Mouse (Mus musculus) frontal cortex, adult 2 months (tissue): ENCODE measurements at regions not wholly inside any gene's neighbourhood (a gene's known extent, or its start where the extent isn't known, plus 50 kb on each side); places are given as distances from the start of the nearest gene placed in this dataset.

Source experiments
- DNase-seq, 2 experiments: peaks; one replicate each; pipeline ENCODE4 v3.0.0; 2022; ENCODE audit warnings: low spot score in 1 of 2; ENCODE audit errors: extremely low spot score in 1 of 2

DNA sequence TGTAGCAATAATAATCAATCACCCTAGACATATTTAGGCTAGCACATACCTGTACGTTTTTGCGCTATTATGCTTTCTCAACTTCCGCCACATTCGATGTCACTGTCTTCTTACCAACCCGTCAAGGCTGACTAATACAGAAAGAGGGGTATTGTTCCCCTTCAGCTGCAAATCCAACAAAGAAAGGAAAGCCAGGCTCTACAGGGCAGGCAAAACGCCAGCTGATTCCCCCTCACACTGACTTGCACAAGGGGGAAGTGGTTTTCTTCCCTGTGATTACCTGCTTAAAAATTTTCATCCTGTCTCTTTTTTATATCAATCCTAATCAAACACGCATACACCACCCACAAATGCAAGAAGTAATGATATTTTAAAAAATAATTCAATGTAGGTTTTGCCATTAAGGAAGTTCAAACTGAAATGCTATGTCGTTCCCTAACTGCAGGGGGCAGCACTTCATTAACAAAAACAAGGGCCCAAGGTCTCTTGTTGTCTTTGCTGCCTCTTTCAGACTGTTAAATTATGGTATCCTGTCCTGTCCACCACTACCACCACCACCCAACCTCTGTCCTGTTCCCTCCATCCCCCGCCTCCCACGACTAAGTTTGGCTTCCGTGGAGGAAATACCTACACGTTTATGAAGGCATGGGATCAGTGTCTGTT lies 195.4 kb downstream of the Gm11077 start:
- DNase-seq: peak in 1 of 2 experiments; percentile 70

DNA sequence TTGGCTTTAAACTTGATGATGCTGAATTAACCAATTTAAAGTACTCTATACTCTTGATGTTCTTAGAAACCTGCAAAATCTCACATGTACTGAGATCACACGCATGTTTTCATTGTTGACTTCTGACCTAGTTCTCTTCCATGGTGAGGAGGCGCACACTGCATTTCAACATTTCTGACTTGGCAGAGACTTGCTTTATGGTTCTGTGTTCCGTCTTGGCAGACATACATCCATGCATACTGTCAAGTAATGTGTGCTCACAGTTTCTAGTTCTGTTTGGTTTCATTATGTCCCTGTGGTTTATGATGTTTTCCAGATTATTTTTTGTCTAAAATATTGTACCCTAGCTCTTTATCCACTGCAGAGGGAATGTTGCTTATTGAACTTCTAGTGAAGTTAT lies 198.5 kb downstream of the Gm11077 start:
- no peak for DNase-seq

DNA sequence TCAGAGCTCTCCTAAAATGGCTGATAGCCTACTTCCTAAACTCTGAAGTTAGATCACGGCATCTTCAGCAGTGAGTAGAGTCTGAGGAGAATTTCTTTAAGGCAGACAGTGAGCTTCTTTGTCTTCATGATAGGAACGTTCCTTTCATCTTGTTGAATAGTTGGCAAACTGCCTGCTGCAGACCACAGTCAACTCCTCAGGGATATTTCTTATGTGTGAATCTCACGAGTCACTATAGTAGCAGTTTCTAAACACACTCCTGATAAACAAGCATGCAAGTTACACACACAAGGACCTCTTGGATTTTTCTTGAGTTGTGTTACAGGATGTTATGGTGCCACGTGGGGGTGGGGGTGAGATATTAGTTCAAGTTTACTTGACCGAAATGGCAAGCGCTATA lies 205.2 kb downstream of the Gm11077 start:
- DNase-seq: no peak

DNA sequence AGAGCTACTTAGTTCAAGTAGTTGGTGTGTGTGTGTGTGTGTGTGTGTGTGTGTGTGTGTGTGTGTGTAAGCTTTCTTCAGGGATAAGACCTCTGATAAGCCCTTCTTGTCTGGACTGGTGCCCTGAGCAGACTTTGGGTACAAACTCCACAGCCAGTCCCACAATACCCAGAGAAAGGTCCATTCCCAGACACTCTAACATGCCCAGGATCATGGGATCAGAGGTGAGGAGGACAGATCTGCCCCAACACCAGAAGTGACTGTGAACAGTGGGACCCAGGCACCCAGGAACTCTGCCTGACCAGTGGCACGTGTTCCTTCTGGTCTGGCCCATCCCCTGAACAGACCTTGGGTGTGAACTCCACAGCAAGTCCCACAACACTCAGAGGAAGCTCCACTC lies 208.9 kb downstream of the Gm11077 start:
- no peak for DNase-seq

DNA sequence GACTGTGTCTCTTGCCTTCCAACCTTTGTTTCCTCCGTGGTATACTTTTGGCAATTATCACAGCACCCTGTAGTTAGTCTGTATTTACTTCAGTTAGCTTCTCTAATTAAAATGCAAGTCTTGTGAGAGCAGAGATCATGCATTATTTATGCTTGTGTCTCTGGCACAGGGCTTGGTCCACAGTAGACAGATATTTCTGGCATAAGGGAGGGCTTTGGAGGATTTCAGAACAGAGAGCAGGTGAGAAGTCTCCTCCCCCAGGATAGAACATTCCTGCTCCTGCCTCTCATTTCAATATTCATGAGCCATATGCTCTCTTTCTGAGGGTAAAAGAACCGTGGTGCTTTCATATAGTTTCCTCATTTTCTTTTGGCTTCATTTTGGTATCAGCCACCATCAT lies 217.6 kb downstream of the Gm11077 start:
- peak; percentile 29 to 60 for DNase-seq

DNA sequence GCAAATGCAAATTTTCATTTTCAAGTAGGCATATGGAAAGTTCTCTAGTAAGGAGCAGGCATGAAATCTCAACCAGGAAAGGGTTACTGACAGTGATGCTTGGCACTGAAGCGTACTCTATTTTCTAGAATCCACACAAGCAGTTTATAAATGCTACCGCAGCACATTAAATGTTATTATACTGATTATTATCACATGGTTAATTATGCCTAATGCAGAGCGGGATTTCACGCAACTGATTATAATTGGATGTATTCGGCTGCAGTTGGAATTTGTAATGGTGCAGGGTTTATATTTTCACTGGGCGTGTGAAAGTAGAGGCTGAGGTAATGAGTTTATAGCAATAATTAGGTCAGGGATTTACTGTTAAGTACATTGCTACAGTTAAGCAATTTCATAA lies 221.4 kb downstream of the Gm11077 start:
- no peak for DNase-seq

DNA sequence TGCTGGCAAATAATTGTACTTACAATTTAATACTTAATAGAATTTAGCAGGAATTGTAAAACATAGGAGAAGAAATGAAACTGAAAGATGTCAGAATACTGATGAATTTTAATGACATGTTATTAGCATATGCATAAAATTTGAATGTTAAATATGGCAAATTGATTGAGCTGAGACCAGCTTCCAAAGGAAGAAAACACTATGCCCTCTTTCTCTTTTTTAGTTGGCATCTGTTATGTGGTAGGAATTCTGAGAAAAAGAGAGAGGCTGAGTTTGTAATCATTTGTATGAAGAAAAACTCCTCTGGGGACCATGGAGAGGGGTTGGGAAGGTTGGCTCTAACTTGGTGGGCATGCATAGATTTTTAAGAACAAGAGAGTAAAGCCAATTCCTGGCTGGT lies 224.2 kb downstream of the Gm11077 start:
- no peak for DNase-seq

DNA sequence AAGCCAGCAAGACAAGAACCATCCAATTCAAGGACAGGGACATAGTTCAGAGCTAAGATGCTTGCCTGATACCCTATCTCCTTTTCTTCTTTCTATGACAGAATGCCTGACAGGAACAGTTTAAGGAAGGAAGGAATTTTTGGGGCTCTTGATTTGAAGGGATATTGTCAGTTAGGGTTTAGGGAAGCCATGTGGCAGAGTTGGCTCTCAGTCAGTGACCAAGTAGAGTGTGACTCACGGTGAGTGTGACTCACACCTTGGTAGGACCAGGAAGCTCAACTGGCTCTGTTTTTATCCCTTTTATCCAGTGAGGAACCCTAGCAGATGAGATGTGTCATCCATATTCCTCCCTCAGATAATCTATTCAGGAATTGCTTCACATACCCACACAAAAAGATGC lies 224.6 kb downstream of the Gm11077 start:
- DNase-seq: peak in 1 of 2 experiments; percentile 49

DNA sequence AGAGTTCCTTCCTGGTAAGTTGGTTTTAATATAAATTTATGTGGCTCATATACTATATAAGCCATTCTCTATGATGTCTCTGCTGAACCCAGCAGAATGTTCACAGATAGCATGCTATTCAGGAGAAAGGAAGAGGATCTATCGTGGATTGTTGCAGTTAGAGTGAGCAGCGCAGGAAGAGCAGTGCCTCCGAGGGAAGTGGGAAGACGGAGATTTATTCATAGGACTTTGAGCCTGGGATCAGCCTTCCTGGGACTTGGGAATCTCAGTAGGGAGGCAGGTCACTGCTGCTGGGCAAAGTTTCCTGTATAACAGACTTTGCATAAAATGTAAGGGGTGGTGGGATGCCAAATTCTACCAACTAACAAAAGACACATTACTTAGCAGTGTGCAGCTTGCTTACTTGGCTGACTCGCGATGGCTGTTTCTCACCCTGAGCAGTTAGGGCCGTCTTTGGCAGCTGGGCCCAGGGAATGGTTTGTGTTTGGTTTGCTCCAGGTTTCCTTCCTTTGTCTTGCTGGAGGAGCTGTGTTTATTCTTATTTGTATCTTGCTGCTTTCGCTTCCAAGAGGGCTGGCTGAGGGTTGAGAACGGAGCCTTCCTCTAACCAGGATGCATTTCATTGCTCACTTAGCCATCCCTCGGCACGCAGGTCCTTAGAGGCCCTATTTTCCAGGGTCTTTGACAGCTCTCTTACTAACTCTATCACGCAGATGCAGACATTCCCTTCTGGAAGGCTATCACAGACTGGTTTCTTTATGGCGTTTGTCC lies 226.9 kb downstream of the Gm11077 start:
- no peak for DNase-seq

DNA sequence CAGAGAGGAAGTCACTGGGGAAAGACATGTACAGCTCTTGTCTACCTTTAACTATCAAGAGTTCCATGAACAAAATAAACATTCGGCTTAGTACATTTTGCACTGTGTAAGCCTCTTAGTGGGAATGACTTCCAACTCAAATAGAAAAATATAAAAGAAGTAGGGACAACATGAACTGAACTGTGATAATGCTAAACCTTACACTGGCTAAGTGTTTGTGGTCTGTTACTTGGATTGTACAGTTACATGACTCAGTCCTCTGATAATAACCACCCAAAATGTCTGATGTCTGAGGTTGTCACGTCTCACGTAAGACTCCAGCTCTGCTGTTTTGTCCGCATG lies 227.4 kb downstream of the Gm11077 start:
- no peak for DNase-seq

DNA sequence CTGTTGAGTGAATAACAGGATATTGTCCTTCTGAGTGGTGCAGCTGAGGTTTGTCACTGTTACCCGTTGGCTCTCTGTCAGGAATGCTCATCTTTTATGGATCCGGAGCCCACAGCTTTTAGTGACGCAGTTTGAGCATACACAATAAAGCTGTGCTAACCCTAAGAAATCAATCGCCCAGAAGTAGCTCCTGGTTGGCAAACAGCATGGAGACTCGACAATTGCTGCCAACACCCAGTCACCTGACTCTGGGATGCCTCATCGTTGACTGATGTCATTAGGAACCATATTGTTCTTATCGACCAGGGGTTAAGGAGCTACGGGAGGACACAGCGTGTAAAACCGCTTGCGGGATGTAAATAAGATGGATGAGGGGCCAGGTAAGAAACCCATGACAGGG lies 232.9 kb downstream of the Gm11077 start:
- no peak for DNase-seq

DNA sequence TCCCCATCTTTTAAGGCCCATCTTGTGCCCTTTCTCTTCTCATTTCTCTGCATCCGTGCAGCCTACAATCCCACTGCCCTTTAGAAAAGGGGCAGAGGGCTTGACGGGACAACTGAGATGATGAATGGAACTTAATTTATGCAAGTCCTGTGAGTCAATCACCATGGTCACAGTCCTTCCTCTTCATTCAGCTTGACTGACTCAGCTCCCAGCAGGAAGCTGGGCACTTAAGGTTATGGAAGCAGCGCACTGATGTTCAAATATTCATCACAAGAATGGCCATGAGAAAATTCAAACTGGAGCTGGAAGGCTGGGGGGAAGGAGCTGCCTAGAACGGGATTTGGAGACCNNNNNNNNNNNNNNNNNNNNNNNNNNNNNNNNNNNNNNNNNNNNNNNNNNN lies 233.5 kb downstream of the Gm11077 start:
- no peak for DNase-seq

DNA sequence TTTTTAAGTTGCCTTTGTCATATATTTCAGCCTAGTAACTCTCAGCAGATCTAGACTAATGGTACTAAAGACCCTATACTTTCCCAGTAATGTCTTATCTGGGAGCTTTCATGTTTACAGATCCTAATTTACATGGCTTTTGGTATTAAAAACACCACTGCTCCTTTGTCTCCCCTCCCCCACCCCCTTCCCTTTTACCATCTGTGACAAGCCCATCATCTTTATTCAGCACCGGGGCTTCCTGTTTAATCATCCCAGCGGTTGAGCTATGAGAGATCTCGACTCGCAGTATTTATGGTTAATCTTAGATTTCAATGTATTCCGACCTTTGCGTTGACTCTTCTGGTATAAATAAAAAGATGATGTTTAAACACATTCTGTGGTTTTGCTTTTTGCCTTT lies 244.6 kb downstream of the Gm11077 start:
- no peak for DNase-seq

DNA sequence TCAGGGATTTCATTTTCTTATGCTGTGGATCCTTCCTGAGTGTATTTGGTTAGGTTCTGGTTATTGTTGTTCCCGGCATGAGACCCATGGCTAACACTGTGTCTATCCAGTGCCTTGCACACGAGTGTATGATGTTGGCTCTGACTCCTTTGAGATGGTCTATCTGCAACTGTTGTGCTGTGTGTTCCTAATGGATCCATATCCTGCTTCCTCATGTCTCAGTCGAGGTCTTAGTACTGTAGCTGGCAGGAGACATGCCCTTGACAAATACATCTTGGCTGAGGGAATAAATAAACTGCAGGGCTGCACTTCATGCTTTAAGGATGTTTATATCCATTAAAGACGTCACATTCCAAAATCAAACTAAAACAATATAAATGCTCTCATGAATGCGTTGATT lies 247.9 kb downstream of the Gm11077 start:
- DNase-seq: no peak

DNA sequence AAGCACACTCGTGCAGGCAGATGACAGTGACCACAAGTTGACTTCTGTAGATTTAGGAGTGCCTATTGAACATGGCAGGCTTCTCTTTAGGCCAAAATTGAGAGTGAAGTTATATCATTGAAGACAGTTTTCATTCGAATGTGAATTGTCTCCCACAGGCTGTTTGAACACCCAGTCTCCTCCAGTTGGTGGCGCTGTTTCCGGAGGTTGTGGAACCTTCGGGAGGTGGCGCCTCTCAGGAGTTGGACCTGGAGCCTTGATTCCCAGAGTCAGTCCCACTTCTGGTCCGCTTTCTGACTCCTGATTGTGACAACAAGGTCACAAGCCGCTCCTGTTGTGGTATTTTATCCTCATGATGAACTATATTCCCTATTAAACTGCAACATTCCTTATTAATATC lies 254.5 kb downstream of the Gm11077 start:
- DNase-seq: no peak

DNA sequence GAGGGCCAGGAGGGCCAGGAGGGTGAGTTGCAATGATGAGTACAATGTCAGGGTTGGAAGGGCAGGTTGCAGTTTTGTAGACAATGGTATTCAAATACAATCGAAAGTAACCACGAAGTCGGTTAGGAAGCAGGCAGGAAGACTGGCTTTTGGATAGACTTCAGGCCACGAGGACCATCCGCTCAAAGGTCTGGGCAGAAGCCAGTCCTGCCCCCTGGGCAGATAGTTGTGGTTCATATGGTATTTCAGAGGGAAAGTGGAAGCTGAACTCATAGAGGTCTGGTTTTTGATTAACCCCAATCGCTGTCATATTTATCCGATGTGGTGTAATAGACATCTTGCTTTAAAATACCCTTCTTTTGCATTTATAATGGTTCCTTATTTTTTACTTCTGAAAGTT lies 255.2 kb downstream of the Gm11077 start:
- no peak for DNase-seq

DNA sequence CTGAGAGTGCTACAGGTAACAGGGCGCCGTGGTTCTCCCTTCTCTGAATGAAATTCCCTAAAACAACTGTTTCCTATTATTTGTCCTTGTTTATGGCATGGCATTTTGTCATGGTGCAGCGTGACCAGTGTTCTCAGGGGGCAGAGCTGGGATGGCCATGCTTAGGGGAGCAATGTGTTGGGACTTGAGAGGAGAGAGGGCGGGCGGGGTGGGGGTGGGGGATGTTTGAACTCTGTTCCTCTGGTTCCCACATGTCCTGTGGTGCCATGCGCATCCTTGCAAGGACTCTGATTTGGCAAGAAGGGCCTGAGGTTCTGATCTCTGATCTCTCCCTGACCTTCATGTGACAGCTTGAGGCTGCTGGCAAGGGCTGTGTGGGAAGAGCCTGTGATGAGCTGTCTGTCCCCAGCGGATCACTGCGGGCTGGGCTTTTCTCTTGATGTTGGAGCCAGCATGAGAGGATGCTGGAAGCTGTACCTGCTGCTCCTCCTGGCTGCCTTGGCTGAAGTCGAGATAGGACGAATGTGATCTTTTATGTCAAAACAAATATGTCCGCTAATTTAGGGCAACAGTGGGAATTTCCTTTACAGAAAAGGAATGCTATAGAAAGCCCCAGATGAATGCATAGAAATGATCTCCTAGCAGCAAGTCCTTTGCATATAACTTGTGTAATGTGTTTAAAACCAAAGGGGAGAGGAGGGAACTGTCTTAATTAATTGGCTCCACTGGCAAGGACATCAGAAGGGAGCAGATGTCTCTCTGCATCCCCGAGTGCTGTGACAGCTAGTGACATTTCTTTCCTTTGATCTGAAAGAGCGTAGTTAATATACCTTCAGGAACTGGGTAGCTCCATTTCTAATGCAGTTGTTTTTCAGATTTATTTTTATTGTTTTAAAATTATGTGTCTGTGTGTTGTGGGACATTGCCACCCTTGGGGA lies 255.2 kb upstream of the Pde3a start:
- peak in 1 of 2 experiments; percentile 2 for DNase-seq

DNA sequence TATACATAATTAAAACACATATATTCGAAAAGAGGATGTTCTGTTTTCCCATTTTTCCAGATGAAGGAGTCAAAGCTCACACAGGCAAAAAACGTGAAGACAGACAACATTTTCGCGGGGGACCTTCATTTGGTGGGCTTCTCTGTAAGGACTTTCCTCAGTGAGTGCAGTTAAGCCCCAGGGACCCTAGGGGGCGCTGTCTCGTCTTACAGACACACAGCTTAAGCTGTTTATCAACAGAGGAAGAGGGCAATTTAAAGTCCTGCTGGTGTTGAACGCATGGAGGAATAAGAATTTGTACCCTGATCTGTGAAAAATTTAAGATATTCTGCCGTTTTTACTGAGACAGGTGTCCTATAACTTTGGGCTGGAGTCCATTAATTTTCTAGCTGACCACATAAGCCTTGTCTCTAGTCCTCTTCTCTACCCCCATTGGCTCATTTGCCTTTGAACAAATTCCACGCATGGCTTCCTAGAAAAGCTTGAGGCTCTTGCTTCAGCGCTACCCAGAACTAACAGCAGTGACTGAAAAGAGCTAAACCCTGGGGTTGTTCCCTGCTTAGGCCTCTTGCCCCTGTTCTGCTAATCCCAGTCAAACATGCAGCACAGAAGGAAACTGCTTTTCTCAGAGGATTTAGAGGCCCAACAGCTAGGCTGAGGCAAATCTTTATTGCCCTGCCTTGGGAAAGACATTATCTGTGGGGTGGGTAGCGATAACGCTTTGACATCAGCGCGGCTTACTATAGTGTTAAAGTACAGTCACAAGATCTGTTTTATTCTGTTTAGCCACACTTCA lies 253.5 kb upstream of the Pde3a start:
- no peak for DNase-seq

DNA sequence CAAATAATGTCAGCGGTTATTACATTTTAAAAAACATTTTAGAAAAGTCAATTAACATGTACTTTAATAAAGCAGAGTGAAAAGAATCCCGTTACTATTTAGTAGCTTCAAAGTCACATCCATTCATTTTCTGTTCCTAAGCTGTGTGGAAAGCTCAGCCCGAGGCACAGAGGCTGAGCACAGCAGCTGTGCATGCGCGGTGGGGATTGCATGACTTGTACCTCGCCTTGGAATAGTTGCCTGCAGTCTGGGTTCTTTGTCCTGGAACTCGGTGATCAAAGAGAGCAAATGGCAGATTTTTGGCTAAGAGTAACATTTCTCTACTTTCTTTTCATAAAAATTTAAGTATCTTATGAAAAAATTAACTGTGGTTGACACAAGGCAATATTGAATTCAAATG lies 251.0 kb upstream of the Pde3a start:
- no peak for DNase-seq

DNA sequence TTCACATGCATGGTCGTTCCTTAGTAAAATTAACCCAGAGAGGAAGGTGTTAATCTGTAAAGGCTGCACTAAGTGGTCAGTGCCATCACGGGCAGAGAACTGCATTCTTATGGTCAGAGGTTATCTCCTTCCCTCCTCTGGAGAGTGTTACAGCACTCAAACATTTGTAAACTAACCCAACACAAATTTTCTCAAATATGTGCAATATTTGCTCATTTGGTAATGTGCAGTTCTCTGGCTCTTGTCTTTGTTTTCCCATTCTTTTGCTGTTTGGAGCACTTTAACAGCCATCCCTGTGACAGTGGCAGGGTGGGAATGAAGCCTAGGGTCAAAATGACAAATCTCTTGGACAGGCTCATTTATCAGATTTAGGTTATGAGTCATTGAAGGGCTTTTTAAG lies 248.5 kb upstream of the Pde3a start:
- no peak for DNase-seq

DNA sequence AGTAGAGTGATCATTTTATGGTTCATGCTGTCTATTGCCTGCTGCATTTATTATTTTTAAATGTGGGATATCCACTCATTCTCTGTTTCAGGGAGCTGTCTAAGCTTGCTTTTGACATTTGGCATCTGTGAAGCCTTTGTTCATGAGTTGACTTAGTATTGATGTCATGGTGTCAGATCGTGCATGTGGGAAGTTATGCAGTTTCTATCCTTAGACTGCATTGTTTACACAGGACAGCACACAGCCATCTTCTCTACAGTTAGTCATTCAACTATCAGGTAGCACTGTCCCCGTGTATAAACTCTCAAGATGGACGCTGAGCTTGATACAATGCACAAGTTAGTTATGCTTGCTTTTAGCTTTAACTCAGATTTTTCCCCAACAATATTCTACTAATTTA lies 247.8 kb upstream of the Pde3a start:
- DNase-seq: no peak
